Mouse (Mus musculus): Measurements from ENCODE around the gene Gm525.

GRCm38 (mm10) chr11:89074783-89075413, 1.3 kb downstream of the Gm525 start:
- no peak for TF ChIP-seq CTCF (IDR thresholded peaks at IDR 0.05; ENCODE audit: borderline replicate concordance, extremely low read depth, insufficient read depth, insufficient read length)
- no peak for TF ChIP-seq POLR2A (IDR thresholded peaks at IDR 0.05; ENCODE audit: borderline replicate concordance, extremely low read depth, insufficient read depth, insufficient read length, poor library complexity, severe bottlenecking)
